Comparison of ENCODE assay signal across 23 mouse cellular contexts in the genomic region with DNA sequence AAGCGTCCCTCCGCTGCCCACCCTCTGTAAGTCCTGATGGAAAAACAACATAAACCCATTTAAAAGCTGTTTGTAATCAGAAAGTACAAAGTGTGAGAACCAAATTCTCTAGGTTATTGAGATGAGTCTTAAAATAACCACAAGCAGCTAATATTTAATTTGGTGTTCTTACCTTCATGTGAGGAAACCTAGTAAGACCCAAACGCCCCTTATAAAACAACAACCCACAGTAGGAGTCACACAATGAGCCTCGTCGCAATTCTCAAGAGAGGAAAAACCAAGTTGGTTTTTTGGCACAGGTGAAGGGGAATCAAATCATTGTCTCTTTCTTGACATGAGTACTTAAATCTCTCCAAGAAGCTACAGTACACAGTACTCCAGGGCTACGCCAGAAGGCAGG. TPM values are rescaled to one million over a fixed set of nuclear protein-coding genes. Genes with fewer than 3 reads are reported as not detected.
DNase-seq lines count a peak whose midpoint lies in the region; ATAC-seq and TF ChIP-seq lines count a peak whose summit lies in the region.
"Had no signal": no experiment of that assay in that cellular context is flagged by ENCODE, and none has a peak within 500 bp of the region (broad histone marks: within the 10 kb centered on the region; RNA-seq: fewer than 3 reads in every experiment).

No protein-coding gene starts in this region.

- WGBS in heart, embryonic 13.5 days, result 90% methylated on average over 6 of the region's 6 CpGs
- 80% methylated on average over 6 of the region's 6 CpGs for WGBS in heart, postnatal 0 days
- WGBS in stomach, embryonic 15.5 days, result 86% methylated on average over 6 of the region's 6 CpGs
- 80% methylated on average over 6 of the region's 6 CpGs for WGBS in stomach, postnatal 0 days

- no peak for TF ChIP-seq CTCF in heart, postnatal 0 days (IDR thresholded peaks at IDR 0.05; ENCODE audit: low read depth)
- no peak for TF ChIP-seq CTCF in stomach, postnatal 0 days (IDR thresholded peaks at IDR 0.05; ENCODE audit: low read depth)

- no peak overlapping the region for H3K9ac ChIP-seq in heart, embryonic 13.5 days
- H3K9ac ChIP-seq in heart, postnatal 0 days (replicated peaks; ENCODE audit: low read depth, low read length), result no peak overlapping the region
- H3K9ac ChIP-seq in stomach, embryonic 15.5 days, result no peak overlapping the region
- H3K9ac ChIP-seq in stomach, postnatal 0 days (ENCODE audit: low read length), result no peak overlapping the region
- H3K9ac ChIP-seq: embryonic facial prominence, embryonic 12.5 days; embryonic facial prominence, embryonic 15.5 days; forebrain, postnatal 0 days; hindbrain, embryonic 12.5 days; hindbrain, embryonic 15.5 days had no signal

- no peak overlapping the region for H3K4me3 ChIP-seq in heart, embryonic 13.5 days
- no peak overlapping the region for H3K4me3 ChIP-seq in heart, postnatal 0 days (ENCODE audit: low read depth, low read length)
- H3K4me3 ChIP-seq in stomach, embryonic 15.5 days (replicated peaks), result no peak overlapping the region
- no peak overlapping the region for H3K4me3 ChIP-seq in stomach, postnatal 0 days (ENCODE audit: low read depth, low read length)
- H3K4me3 ChIP-seq: embryonic facial prominence, embryonic 12.5 days; embryonic facial prominence, embryonic 15.5 days; hindbrain, embryonic 12.5 days; hindbrain, embryonic 15.5 days had no signal

- peaks cover 92% of the 10 kb centered on the region for H3K4me1 ChIP-seq in heart, embryonic 13.5 days
- peaks cover 57% of the 10 kb centered on the region for H3K4me1 ChIP-seq in heart, postnatal 0 days (ENCODE audit: control insufficient read depth, insufficient read depth)
- peaks cover 18% of the 10 kb centered on the region for H3K4me1 ChIP-seq in stomach, embryonic 15.5 days
- H3K4me1 ChIP-seq in stomach, postnatal 0 days (replicated peaks; ENCODE audit: control insufficient read depth, insufficient read depth), result peaks cover 6% of the 10 kb centered on the region; the same call in 1 of the 2 replicates

- no peaks in the 10 kb centered on the region for H3K27me3 ChIP-seq in heart, embryonic 13.5 days (replicated peaks)
- H3K27me3 ChIP-seq in heart, postnatal 0 days (ENCODE audit: control insufficient read depth, insufficient read depth, low read length), result no peaks in the 10 kb centered on the region
- no peaks in the 10 kb centered on the region for H3K27me3 ChIP-seq in stomach, embryonic 15.5 days (replicated peaks)
- no peaks in the 10 kb centered on the region for H3K27me3 ChIP-seq in stomach, postnatal 0 days (ENCODE audit: control insufficient read depth, insufficient read depth, low read length)
- H3K27me3 ChIP-seq: embryonic facial prominence, embryonic 12.5 days; embryonic facial prominence, embryonic 15.5 days; hindbrain, embryonic 12.5 days; hindbrain, embryonic 15.5 days had no signal

- H3K9me3 ChIP-seq in heart, embryonic 13.5 days, result no peaks in the 10 kb centered on the region
- no peaks in the 10 kb centered on the region for H3K9me3 ChIP-seq in heart, postnatal 0 days (replicated peaks; ENCODE audit: control insufficient read depth, low read length)
- H3K9me3 ChIP-seq in stomach, embryonic 15.5 days, result no peaks in the 10 kb centered on the region
- no peaks in the 10 kb centered on the region for H3K9me3 ChIP-seq in stomach, postnatal 0 days (ENCODE audit: control insufficient read depth, low read length)
- H3K9me3 ChIP-seq: embryonic facial prominence, embryonic 12.5 days; embryonic facial prominence, embryonic 15.5 days; hindbrain, embryonic 12.5 days; hindbrain, embryonic 15.5 days had no signal

- no peak for ATAC-seq in heart, embryonic 13.5 days (ENCODE audit: extremely low read depth, insufficient number of reproducible peaks, low FRiP score, low TSS enrichment)
- ATAC-seq in heart, postnatal 0 days (ENCODE audit: insufficient read depth, low read depth), result no peak
- ATAC-seq in stomach, embryonic 15.5 days (ENCODE audit: insufficient read depth, low FRiP score, low read depth), result no peak
- no peak for ATAC-seq in stomach, postnatal 0 days (ENCODE audit: low FRiP score, low TSS enrichment)
- ATAC-seq: CD4-positive, CD25-positive, alpha-beta regulatory T cell, adult 4 months; forebrain, embryonic 14.5 days; forebrain, postnatal 0 days; intestine, postnatal 0 days had no signal

- TF ChIP-seq EP300 in heart, postnatal 0 days (IDR thresholded peaks at IDR 0.05; ENCODE audit: low read depth), result no peak
- no peak for TF ChIP-seq EP300 in stomach, postnatal 0 days (optimal IDR thresholded peaks at IDR 0.05)

- peak overlapping the region; percentile 71; the same call in 1 of the 2 replicates for H3K27ac ChIP-seq in heart, embryonic 13.5 days (replicated peaks)
- 0 out of 2 replicates have a peak overlapping the region, but pooled peaks have one; percentile 49 for H3K27ac ChIP-seq in heart, postnatal 0 days (ENCODE audit: low read depth)
- H3K27ac ChIP-seq in stomach, embryonic 15.5 days, result 0 out of 2 replicates have a peak overlapping the region, but pooled peaks have one; percentile 1
- H3K27ac ChIP-seq in stomach, postnatal 0 days (replicated peaks), result no peak overlapping the region
- H3K27ac ChIP-seq: embryonic facial prominence, embryonic 12.5 days; embryonic facial prominence, embryonic 15.5 days; hindbrain, embryonic 12.5 days; hindbrain, embryonic 15.5 days had no signal

- no peak overlapping the region for H3K4me2 ChIP-seq in heart, embryonic 13.5 days
- no peak overlapping the region for H3K4me2 ChIP-seq in heart, postnatal 0 days (ENCODE audit: low read depth, low read length)
- no peak overlapping the region for H3K4me2 ChIP-seq in stomach, embryonic 15.5 days
- no peak overlapping the region for H3K4me2 ChIP-seq in stomach, postnatal 0 days (replicated peaks; ENCODE audit: low read depth)
- H3K4me2 ChIP-seq: embryonic facial prominence, embryonic 12.5 days; embryonic facial prominence, embryonic 15.5 days; heart, embryonic 11.5 days; hindbrain, embryonic 12.5 days; hindbrain, embryonic 15.5 days had no signal

- no peak for DNase-seq in heart, adult 18-20 months
- no peak for DNase-seq in heart, postnatal 0 days (ENCODE audit: low spot score)
- DNase-seq in heart, adult 9 months (ENCODE audit: low spot score in 2 of 2), result no peak
- DNase-seq in stomach, postnatal 0 days (ENCODE audit: low spot score), result no peak
- DNase-seq: adrenal gland, adult 2 months; adrenal gland, postnatal 14 days; cerebellum, adult 11 months; cerebellum, adult 2 months; cerebellum, adult 9-11 months; cerebellum, postnatal 25 days; forebrain, postnatal 0 days; gastrocnemius, postnatal 36 days; heart, postnatal 14 days had no signal

- peaks cover 5% of the 10 kb centered on the region; the same call in 1 of the 2 replicates for H3K36me3 ChIP-seq in heart, embryonic 13.5 days
- no peaks in the 10 kb centered on the region for H3K36me3 ChIP-seq in heart, postnatal 0 days (replicated peaks; ENCODE audit: control insufficient read depth, insufficient read depth, low read length)
- H3K36me3 ChIP-seq in stomach, embryonic 15.5 days, result no peaks in the 10 kb centered on the region
- H3K36me3 ChIP-seq in stomach, postnatal 0 days (ENCODE audit: control insufficient read depth, insufficient read depth, low read length), result no peaks in the 10 kb centered on the region
- H3K36me3 ChIP-seq: embryonic facial prominence, embryonic 12.5 days; embryonic facial prominence, embryonic 15.5 days; hindbrain, embryonic 12.5 days; hindbrain, embryonic 15.5 days had no signal

RNA-seq across cellular contexts. Expression of a gene that starts 44.9 kb away (rescaled TPM):
- polyA plus RNA-seq in heart, embryonic 13.5 days (2015; fragmentation: Nextera tagmentation; extraction: Ambion mirVana), result 26.6 and 28.8 TPM in 2 replicates
- 10 to 100 TPM; 30.2 to 35.5 TPM for total RNA-seq in heart, adult 18-20 months (2021)
- 54.0 and 54.9 TPM in 2 replicates for total RNA-seq in heart, postnatal 0 days (2014; rRNA removed; ENCODE audit: low replicate concordance)
- 18.8 and 19.1 TPM in 2 replicates for polyA plus RNA-seq in heart, postnatal 0 days (2015; fragmentation: Nextera tagmentation; extraction: Ambion mirVana)
- 15.5 and 16.8 TPM in 2 replicates for polyA plus RNA-seq in stomach, embryonic 15.5 days (2015; fragmentation: Nextera tagmentation; extraction: Ambion mirVana)
- polyA plus RNA-seq in stomach, postnatal 0 days (2015; fragmentation: Nextera tagmentation; extraction: Ambion mirVana), result 7.3 and 8.3 TPM in 2 replicates
- polyA plus RNA-seq: CD4-positive, CD25-positive, alpha-beta regulatory T cell, adult 4 months had no signal
